Mouse (Mus musculus) heart, embryonic 14.5 days (tissue): ENCODE results near the gene Pygl. TPM values are rescaled to one million over a fixed set of nuclear protein-coding genes. Genes with fewer than 3 reads are reported as not detected.
"Not testable (repeated sequence)": the region's sequence is repeated elsewhere in the genome, so short reads cannot be mapped to it uniquely, and the experiment has no call there.

Source experiments
- ATAC-seq: fragments of 200-750 bp; cut with Nextera tagmentation; 2 replicates; pipeline ENCODE4 v1.8.0; 2017; ENCODE audit warnings: low read depth, moderate TSS enrichment; ENCODE audit not compliant: insufficient number of reproducible peaks, insufficient read depth, low FRiP score
- H3K27ac ChIP-seq, 2 experiments: fragments of 200-500 bp in 1 of 2; fragments of 300-500 bp in 1 of 2; sonication (generic) in 1 of 2; replicated peaks in 1 of 2; 2 replicates each; pipeline ENCODE4 v1.5.1; 2012 to 2014; ENCODE audit warnings: low read depth in 2 of 2, low read length in 2 of 2, control low read depth in 1 of 2, mild to moderate bottlenecking in 1 of 2, mixed read lengths in 1 of 2; ENCODE audit not compliant: control insufficient read depth in 1 of 2, insufficient read depth in 1 of 2
- H3K27me3 ChIP-seq: fragments of 300-500 bp; sonication (generic); 2 replicates; pipeline ENCODE4 v1.6.1; 2014; ENCODE audit warnings: mild to moderate bottlenecking, low read length, control low read depth; ENCODE audit not compliant: control insufficient read depth, insufficient read depth
- H3K36me3 ChIP-seq: fragments of 300-500 bp; sonication (generic); 2 replicates; pipeline ENCODE4 v1.6.1; 2014; ENCODE audit warnings: mild to moderate bottlenecking, control low read depth, low read length, mixed read lengths; ENCODE audit not compliant: control insufficient read depth, insufficient read depth
- H3K4me1 ChIP-seq, 2 experiments: fragments of 200-500 bp in 1 of 2; fragments of 300-500 bp in 1 of 2; sonication (generic) in 1 of 2; 2 replicates each; pipeline ENCODE4 v1.6.1; 2012 to 2014; ENCODE audit warnings: low read length in 2 of 2, control low read depth in 1 of 2, mixed read lengths in 1 of 2; ENCODE audit not compliant: control insufficient read depth in 2 of 2, insufficient read depth in 2 of 2
- H3K4me2 ChIP-seq: fragments of 300-500 bp; sonication (generic); 2 replicates; pipeline ENCODE4 v1.6.1; 2014; ENCODE audit warnings: mild to moderate bottlenecking, low read length
- H3K4me3 ChIP-seq, 2 experiments: fragments of 200-500 bp in 1 of 2; fragments of 300-500 bp in 1 of 2; sonication (generic) in 1 of 2; 2 replicates each; pipeline ENCODE4 v1.5.1; 2012 to 2014; ENCODE audit warnings: low read length in 2 of 2, mild to moderate bottlenecking in 2 of 2, control low read depth in 1 of 2, low read depth in 1 of 2, moderate library complexity in 1 of 2; ENCODE audit not compliant: control insufficient read depth in 1 of 2, insufficient read depth in 1 of 2
- H3K9ac ChIP-seq: fragments of 300-500 bp; sonication (generic); 2 replicates; pipeline ENCODE4 v1.6.1; 2014; ENCODE audit warnings: mild to moderate bottlenecking, low read length
- H3K9me3 ChIP-seq: fragments of 300-500 bp; sonication (generic); 2 replicates; pipeline ENCODE4 v1.6.1; 2016; ENCODE audit warnings: low read length, control low read depth; ENCODE audit not compliant: control insufficient read depth
- WGBS: fragments of 180-500 bp; shearing (Covaris S2); extraction: QIAGEN DNeasy Blood & Tissue Kit; methylation state at CpG from one replicate; pipeline ENCODE4 v1.1.7; 2014; 5-methylcytosine and 5-hydroxymethylcytosine counted together
- polyA plus RNA-seq: library from polyadenylated mRNA; unstranded; fragments of >200 nt; fragmentation: Nextera tagmentation; extraction: Ambion mirVana; gene quantifications from 2 replicates; pipeline ENCODE4 v1.2.1, GENCODE M21; 2014

Gene Pygl
- polyA plus RNA-seq, 1 experiment from 2014 or later = 41.4 TPM

DNA sequence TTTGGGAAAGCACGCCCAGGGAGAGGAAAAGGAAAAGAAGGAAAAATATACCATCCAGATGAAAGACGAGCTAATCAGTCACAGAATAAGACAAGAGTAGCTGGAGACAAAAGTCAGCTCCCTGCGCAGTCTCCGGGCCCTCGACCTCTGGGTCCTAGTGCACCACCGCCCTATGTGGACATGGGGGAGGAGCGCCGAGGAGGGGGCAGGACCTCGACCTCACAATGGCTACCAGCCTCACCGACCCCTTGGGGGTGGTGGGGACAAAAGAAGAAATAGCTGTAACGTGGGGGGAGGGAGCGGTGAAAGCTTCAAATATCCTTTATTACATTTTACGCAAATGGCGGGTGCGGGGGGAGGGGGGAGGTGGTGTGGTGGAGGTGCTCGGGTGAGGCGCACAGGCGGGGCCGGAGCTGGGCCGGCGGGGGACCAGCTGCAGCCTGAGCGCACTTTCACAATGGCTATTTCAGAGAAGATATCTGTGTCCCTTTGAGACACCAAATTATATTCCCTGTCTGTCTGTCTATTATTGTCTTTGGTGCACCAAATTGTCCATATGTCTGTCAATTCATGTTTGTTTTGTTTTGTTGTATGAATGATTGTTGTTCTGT is 47.0 kb downstream of the Pygl start:
- ATAC-seq = no peak
- Histone ChIP-seq H3K4me2 (no peak overlapping the region), H3K4me3 (no peak overlapping the region), H3K9me3 (peaks cover 5% of the 10 kb centered on the region; the same call in 1 of the 2 replicates), H3K27me3 (no peaks in the 10 kb centered on the region), H3K9ac (no peak overlapping the region), H3K4me1 (no peaks in the 10 kb centered on the region), H3K36me3 (no peaks in the 10 kb centered on the region), H3K27ac (no peak overlapping the region)
- 80% methylated on average over 22 of the region's 22 CpGs for WGBS

GRCm38 (mm10) chr12:70183507-70183906 is 47.8 kb downstream of the Pygl start:
- H3K36me3 ChIP-seq, H3K9ac ChIP-seq, ATAC-seq, H3K4me2 ChIP-seq, H3K9me3 ChIP-seq, H3K27me3 ChIP-seq, H3K4me1 ChIP-seq, H3K4me3 ChIP-seq, H3K27ac ChIP-seq: not testable (repeated sequence)
- WGBS = 87% methylated on average over 8 of the region's 8 CpGs

DNA sequence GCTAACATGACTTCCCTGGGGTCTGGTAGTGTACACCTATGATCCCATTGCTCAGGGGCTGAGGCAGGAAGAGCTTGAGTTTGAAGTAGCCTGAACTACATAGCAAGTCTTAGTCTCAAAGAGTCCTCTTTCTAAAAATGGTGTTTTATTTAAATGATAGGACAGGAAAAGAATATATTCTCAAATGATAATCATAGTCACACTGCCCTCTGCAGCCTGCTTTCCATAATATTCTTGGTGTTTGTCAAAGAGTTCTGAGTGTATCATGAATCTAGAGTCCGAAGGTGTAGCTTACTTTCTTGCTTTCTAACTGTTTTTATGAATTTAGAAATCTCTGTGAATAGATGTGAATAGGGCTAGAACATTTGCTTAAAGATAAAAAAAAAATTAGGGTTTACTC is 61.3 kb downstream of the Pygl start:
- no peaks in the 10 kb centered on the region for H3K4me1 ChIP-seq
- H3K4me2 ChIP-seq = no peak overlapping the region
- ATAC-seq = no peak
- no peaks in the 10 kb centered on the region for H3K9me3 ChIP-seq
- no peak overlapping the region for H3K9ac ChIP-seq
- H3K4me3 ChIP-seq = no peak overlapping the region
- no peaks in the 10 kb centered on the region for H3K36me3 ChIP-seq
- no peak overlapping the region for H3K27ac ChIP-seq
- 76% methylated on average over 1 of the region's 1 CpGs for WGBS
- no peaks in the 10 kb centered on the region for H3K27me3 ChIP-seq

- Histone ChIP-seq H3K27ac (no peak overlapping the region), H3K27me3 (no peaks in the 10 kb centered on the region), H3K4me3 (no peak overlapping the region), H3K36me3 (no peaks in the 10 kb centered on the region), H3K4me2 (no peak overlapping the region), H3K9me3 (no peaks in the 10 kb centered on the region), H3K9ac (no peak overlapping the region), H3K4me1 (no peaks in the 10 kb centered on the region)
- ATAC-seq = no peak
- 83% methylated on average over 4 of the region's 4 CpGs for WGBS
Observed at GRCm38 (mm10) chr12:70167950-70168349, 63.3 kb downstream of the Pygl start.

DNA sequence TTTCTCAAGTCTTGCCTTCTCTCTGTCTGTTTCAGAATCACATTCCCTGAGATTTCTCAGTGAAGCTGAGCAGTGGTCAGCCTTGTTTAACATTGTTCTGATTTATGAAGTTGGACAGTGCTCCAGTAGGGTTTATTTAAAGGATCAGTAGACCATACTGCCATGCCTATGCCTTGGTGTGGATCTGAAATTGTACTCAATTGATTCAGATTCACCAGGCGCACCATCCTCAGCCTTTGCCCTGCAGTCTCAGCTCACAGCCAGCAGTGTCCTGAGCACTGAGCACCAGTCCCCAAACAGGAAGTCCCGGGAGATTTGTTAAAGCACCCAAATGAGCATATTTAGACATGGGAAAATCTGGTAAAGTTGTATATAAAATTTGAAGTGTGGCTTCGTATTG is 66.5 kb downstream of the Pygl start:
- 68% methylated on average over 3 of the region's 3 CpGs for WGBS
- no peak for ATAC-seq

GRCm38 (mm10) chr12:70161057-70161456 is 70.2 kb downstream of the Pygl start:
- H3K27ac ChIP-seq = no peak overlapping the region
- H3K4me1 ChIP-seq = no peaks in the 10 kb centered on the region; a peak in 1 of 4 replicates
- no peak overlapping the region for H3K9ac ChIP-seq
- H3K9me3 ChIP-seq = no peaks in the 10 kb centered on the region
- whole genome bisulfite sequencing = 74% methylated on average over 5 of the region's 5 CpGs
- H3K36me3 ChIP-seq = no peaks in the 10 kb centered on the region
- no peaks in the 10 kb centered on the region for H3K27me3 ChIP-seq
- no peak overlapping the region for H3K4me2 ChIP-seq
- no peak for ATAC-seq
- H3K4me3 ChIP-seq = no peak overlapping the region

More for the DNA sequence above, 66.5 kb downstream of the Pygl start:
- Histone ChIP-seq H3K4me1 (no peaks in the 10 kb centered on the region), H3K27me3 (no peaks in the 10 kb centered on the region), H3K9me3 (no peaks in the 10 kb centered on the region), H3K36me3 (no peaks in the 10 kb centered on the region), H3K27ac (no peak overlapping the region), H3K4me2 (no peak overlapping the region), H3K9ac (no peak overlapping the region), H3K4me3 (no peak overlapping the region)

- Histone ChIP-seq H3K36me3 (no peaks in the 10 kb centered on the region), H3K4me3 (no peak overlapping the region), H3K4me1 (no peaks in the 10 kb centered on the region; a peak in 1 of 4 replicates), H3K9ac (no peak overlapping the region), H3K9me3 (no peaks in the 10 kb centered on the region), H3K27me3 (no peaks in the 10 kb centered on the region), H3K27ac (no peak overlapping the region), H3K4me2 (no peak overlapping the region)
- WGBS = 58% methylated on average over 5 of the region's 5 CpGs
- ATAC-seq = no peak
Observed at GRCm38 (mm10) chr12:70157292-70158066, 73.8 kb downstream of the Pygl start.
